9 mouse cellular contexts compared by ENCODE assay signal in genomic region chr2:27973840-27974239, GRCm38 (mm10).
A peak's percentile ranks its signal among the peaks of the same experiment; 100 is the strongest.
DNase-seq lines count a peak whose midpoint lies in the region; ATAC-seq and TF ChIP-seq lines count a peak whose summit lies in the region.
"Had no signal": no experiment of that assay in that cellular context is flagged by ENCODE, and none has a peak within 500 bp of the region (broad histone marks: within the 10 kb centered on the region; RNA-seq: fewer than 3 reads in every experiment).

No protein-coding gene starts in this region.

- no peak overlapping the region for H3K9ac ChIP-seq in midbrain, embryonic 11.5 days (ENCODE audit: low read length)
- H3K9ac ChIP-seq in midbrain, embryonic 15.5 days, result no peak overlapping the region
- no peak overlapping the region for H3K9ac ChIP-seq in embryonic facial prominence, embryonic 15.5 days
- no peak overlapping the region for H3K9ac ChIP-seq in kidney, embryonic 16.5 days (replicated peaks; ENCODE audit: low read length)
- H3K9ac ChIP-seq in liver, embryonic 16.5 days (ENCODE audit: low read depth, low read length), result no peak overlapping the region
- H3K9ac ChIP-seq: heart, embryonic 15.5 days had no signal

- no peaks in the 10 kb centered on the region for H3K4me1 ChIP-seq in midbrain, embryonic 11.5 days (ENCODE audit: control insufficient read depth, insufficient read depth, low read length)
- H3K4me1 ChIP-seq in midbrain, embryonic 15.5 days, result peaks cover 14% of the 10 kb centered on the region; the same call in 1 of the 2 replicates
- H3K4me1 ChIP-seq in bone marrow, adult 2 months (ENCODE audit: control insufficient read depth, insufficient read depth, low read length), result no peaks in the 10 kb centered on the region
- no peaks in the 10 kb centered on the region for H3K4me1 ChIP-seq in embryonic facial prominence, embryonic 15.5 days
- H3K4me1 ChIP-seq in kidney, embryonic 16.5 days (ENCODE audit: insufficient read depth, low read length), result no peaks in the 10 kb centered on the region
- peaks cover 21% of the 10 kb centered on the region for H3K4me1 ChIP-seq in liver, embryonic 16.5 days (ENCODE audit: control insufficient read depth, low read depth, low read length)

- no peak overlapping the region for H3K4me2 ChIP-seq in midbrain, embryonic 11.5 days
- no peak overlapping the region for H3K4me2 ChIP-seq in midbrain, embryonic 15.5 days
- H3K4me2 ChIP-seq in embryonic facial prominence, embryonic 15.5 days (replicated peaks), result no peak overlapping the region
- no peak overlapping the region for H3K4me2 ChIP-seq in kidney, embryonic 16.5 days (replicated peaks; ENCODE audit: low read depth, low read length)
- no peak overlapping the region for H3K4me2 ChIP-seq in liver, embryonic 16.5 days (ENCODE audit: low read depth, low read length)
- H3K4me2 ChIP-seq: heart, embryonic 15.5 days had no signal

- no peak for TF ChIP-seq POLR2A in bone marrow, adult 2 months (IDR thresholded peaks at IDR 0.05; ENCODE audit: borderline replicate concordance, control insufficient read depth, low read depth, low read length)

- WGBS in midbrain, embryonic 11.5 days, result 48% methylated on average over 3 of the region's 3 CpGs
- 59% methylated on average over 3 of the region's 3 CpGs for WGBS in midbrain, embryonic 15.5 days
- 65% methylated on average over 3 of the region's 3 CpGs for WGBS in bone marrow, adult 2 months
- WGBS in embryonic facial prominence, embryonic 15.5 days, result 58% methylated on average over 3 of the region's 3 CpGs
- WGBS in kidney, embryonic 16.5 days, result 47% methylated on average over 3 of the region's 3 CpGs
- WGBS in liver, embryonic 16.5 days (ENCODE audit: insufficient replicate concordance), result 39% methylated on average over 3 of the region's 3 CpGs

- TF ChIP-seq CTCF in bone marrow, adult 2 months (IDR thresholded peaks at IDR 0.05; ENCODE audit: control insufficient read depth, insufficient read depth, low read length), result peak; percentile 78

- H3K9me3 ChIP-seq in midbrain, embryonic 11.5 days (ENCODE audit: control insufficient read depth, low read length), result no peaks in the 10 kb centered on the region
- no peaks in the 10 kb centered on the region for H3K9me3 ChIP-seq in midbrain, embryonic 15.5 days
- no peaks in the 10 kb centered on the region for H3K9me3 ChIP-seq in embryonic facial prominence, embryonic 15.5 days (replicated peaks)
- H3K9me3 ChIP-seq in kidney, embryonic 16.5 days (ENCODE audit: low read length), result no peaks in the 10 kb centered on the region
- H3K9me3 ChIP-seq in liver, embryonic 16.5 days (replicated peaks; ENCODE audit: control insufficient read depth, low read length), result no peaks in the 10 kb centered on the region
- H3K9me3 ChIP-seq: heart, embryonic 15.5 days had no signal

- peak; percentile 96 for DNase-seq in midbrain, embryonic 11.5 days (ENCODE audit: low spot score, missing footprints)
- peak; percentile 44 for DNase-seq in right cerebral cortex, postnatal 25 days

- H3K4me3 ChIP-seq in midbrain, embryonic 11.5 days (ENCODE audit: low read depth, low read length), result no peak overlapping the region
- H3K4me3 ChIP-seq in midbrain, embryonic 15.5 days, result no peak overlapping the region
- no peak overlapping the region for H3K4me3 ChIP-seq in bone marrow, adult 2 months (replicated peaks; ENCODE audit: control insufficient read depth, low read depth, low read length)
- H3K4me3 ChIP-seq in embryonic facial prominence, embryonic 15.5 days (replicated peaks), result no peak overlapping the region
- H3K4me3 ChIP-seq in kidney, embryonic 16.5 days (ENCODE audit: low read length), result no peak overlapping the region
- no peak overlapping the region for H3K4me3 ChIP-seq in liver, embryonic 16.5 days (ENCODE audit: low read depth, low read length)
- H3K4me3 ChIP-seq: heart, embryonic 15.5 days had no signal

- no peaks in the 10 kb centered on the region for H3K27me3 ChIP-seq in midbrain, embryonic 11.5 days (ENCODE audit: control insufficient read depth, insufficient read depth, low read length)
- no peaks in the 10 kb centered on the region for H3K27me3 ChIP-seq in midbrain, embryonic 15.5 days (replicated peaks)
- H3K27me3 ChIP-seq in embryonic facial prominence, embryonic 15.5 days, result no peaks in the 10 kb centered on the region
- no peaks in the 10 kb centered on the region for H3K27me3 ChIP-seq in kidney, embryonic 16.5 days (ENCODE audit: insufficient read depth, low read length)
- H3K27me3 ChIP-seq in liver, embryonic 16.5 days (ENCODE audit: control insufficient read depth, insufficient read depth, low read depth, low read length), result no peaks in the 10 kb centered on the region
- H3K27me3 ChIP-seq: heart, embryonic 15.5 days had no signal

- H3K36me3 ChIP-seq in midbrain, embryonic 11.5 days (ENCODE audit: control insufficient read depth, insufficient read depth, low read length), result no peaks in the 10 kb centered on the region
- H3K36me3 ChIP-seq in midbrain, embryonic 15.5 days (replicated peaks), result no peaks in the 10 kb centered on the region
- H3K36me3 ChIP-seq in embryonic facial prominence, embryonic 15.5 days, result peaks cover 81% of the 10 kb centered on the region
- peaks cover 16% of the 10 kb centered on the region; the same call in 1 of the 2 replicates for H3K36me3 ChIP-seq in kidney, embryonic 16.5 days (ENCODE audit: insufficient read depth, low read length)
- no peaks in the 10 kb centered on the region for H3K36me3 ChIP-seq in liver, embryonic 16.5 days (ENCODE audit: control insufficient read depth, insufficient read depth)

- no peak for ATAC-seq in midbrain, embryonic 11.5 days (ENCODE audit: low FRiP score)
- ATAC-seq in midbrain, embryonic 15.5 days (replicated peaks), result no peak
- 0 out of 2 replicates have a peak, but pooled peaks have one; percentile 35 for ATAC-seq in embryonic facial prominence, embryonic 15.5 days (ENCODE audit: insufficient number of reproducible peaks, low FRiP score, low TSS enrichment, low read depth)
- 0 out of 2 replicates have a peak, but pooled peaks have one; percentile 43 for ATAC-seq in kidney, embryonic 16.5 days (ENCODE audit: low FRiP score, low TSS enrichment)
- ATAC-seq in liver, embryonic 16.5 days (ENCODE audit: low read depth), result peak; percentile 36; the same call in 1 of the 2 replicates
- no peak for ATAC-seq in activated CD4-positive, CD25-positive, alpha-beta regulatory T cell, adult 4 months

- no peak overlapping the region for H3K27ac ChIP-seq in midbrain, embryonic 11.5 days (ENCODE audit: low read depth, low read length)
- no peak overlapping the region for H3K27ac ChIP-seq in midbrain, embryonic 15.5 days
- H3K27ac ChIP-seq in bone marrow, adult 2 months (ENCODE audit: control insufficient read depth, insufficient read depth, low read depth, low read length, poor library complexity), result no peak overlapping the region
- no peak overlapping the region for H3K27ac ChIP-seq in embryonic facial prominence, embryonic 15.5 days (replicated peaks)
- H3K27ac ChIP-seq in kidney, embryonic 16.5 days (ENCODE audit: low read length), result no peak overlapping the region
- peak overlapping the region; percentile 18 for H3K27ac ChIP-seq in liver, embryonic 16.5 days (ENCODE audit: low read length)
- H3K27ac ChIP-seq: heart, embryonic 15.5 days had no signal

Comparison
In these comparisons a context has a peak if more than half of its experiments do, and no peak if none do; other contexts are left out.
1. ATAC-seq: peak in embryonic facial prominence, embryonic 15.5 days (single experiment), kidney, embryonic 16.5 days (single experiment) and liver, embryonic 16.5 days (single experiment); none in midbrain, embryonic 11.5 days (single experiment), midbrain, embryonic 15.5 days (single experiment) and activated CD4-positive, CD25-positive, alpha-beta regulatory T cell, adult 4 months (single experiment).